Mouse (Mus musculus) thymus, adult 2 months (tissue): ENCODE results near the gene Myh6.

ENCODE experiments used
- CTCF ChIP-seq: fragments of 200-500 bp; IDR thresholded peaks from 2 replicates; pipeline ENCODE4 v1.5.1; 2012; ENCODE audit warnings: mild to moderate bottlenecking, control low read depth, low read length, moderate library complexity, borderline replicate concordance; ENCODE audit not compliant: control insufficient read depth, poor library complexity, insufficient read depth; ENCODE audit errors: extremely low read depth
- POLR2A ChIP-seq: fragments of 200-500 bp; IDR thresholded peaks from 2 replicates; pipeline ENCODE4 v1.6.1; 2012; ENCODE audit warnings: mild to moderate bottlenecking, low read length, control low read depth, moderate library complexity; ENCODE audit not compliant: control insufficient read depth, poor library complexity, insufficient read depth; ENCODE audit errors: extremely low read depth

- no peak for TF ChIP-seq CTCF
- no peak for TF ChIP-seq POLR2A
Observed at GRCm38 (mm10) chr14:54908682-54909081, 58.0 kb downstream of the Myh6 start.
